Mouse (Mus musculus) embryonic facial prominence, embryonic 14.5 days (tissue): ENCODE measurements at regions not wholly inside any gene's neighbourhood (a gene's known extent, or its start where the extent isn't known, plus 50 kb on each side); places are given as distances from the start of the nearest gene placed in this dataset.

ENCODE experiments used
- ATAC-seq: fragments of 200-750 bp; cut with Nextera tagmentation; 2 replicates; pipeline ENCODE4 v1.8.0; 2017; ENCODE audit warnings: low read depth, moderate number of reproducible peaks, moderate TSS enrichment
- DNase-seq: peaks from one replicate; pipeline ENCODE4 v3.0.0-alpha.2; 2015; ENCODE audit warnings: low spot score
- H3K27ac ChIP-seq: fragments of 300-500 bp; sonication (generic); replicated peaks from 2 replicates; pipeline ENCODE4 v1.5.1; 2014; ENCODE audit warnings: low read depth, mild to moderate bottlenecking, low read length, moderate library complexity
- H3K27me3 ChIP-seq: fragments of 300-500 bp; sonication (generic); replicated peaks from 2 replicates; pipeline ENCODE4 v1.6.1; 2014; ENCODE audit warnings: low read length; ENCODE audit not compliant: control insufficient read depth, insufficient read depth
- H3K36me3 ChIP-seq: fragments of 300-500 bp; sonication (generic); 2 replicates; pipeline ENCODE4 v1.6.1; 2014; ENCODE audit warnings: low read length, mixed read lengths; ENCODE audit not compliant: control insufficient read depth, insufficient read depth
- H3K4me1 ChIP-seq: fragments of 300-500 bp; sonication (generic); 2 replicates; pipeline ENCODE4 v1.6.1; 2014; ENCODE audit warnings: antibody characterized with exemption, low read length; ENCODE audit not compliant: control insufficient read depth, insufficient read depth
- H3K4me2 ChIP-seq: fragments of 300-500 bp; sonication (generic); 2 replicates; pipeline ENCODE4 v1.6.1; 2014; ENCODE audit warnings: low read depth, mild to moderate bottlenecking, low read length, moderate library complexity, mixed read lengths
- H3K4me3 ChIP-seq: fragments of 300-500 bp; sonication (generic); 2 replicates; pipeline ENCODE4 v1.5.1; 2014; ENCODE audit warnings: low read depth, mild to moderate bottlenecking, low read length
- H3K9ac ChIP-seq: fragments of 300-500 bp; sonication (generic); 2 replicates; pipeline ENCODE4 v1.6.1; 2014; ENCODE audit warnings: low read depth, mild to moderate bottlenecking, low read length, moderate library complexity, mixed read lengths
- H3K9me3 ChIP-seq: fragments of 300-500 bp; sonication (generic); 2 replicates; pipeline ENCODE4 v1.6.1; 2016; ENCODE audit warnings: low read length; ENCODE audit not compliant: control insufficient read depth
- WGBS: fragments of 180-500 bp; shearing (Covaris S2); extraction: QIAGEN DNeasy Blood & Tissue Kit; methylation state at CpG from one replicate; pipeline ENCODE4 v1.1.7; 2014; 5-methylcytosine and 5-hydroxymethylcytosine counted together

DNA sequence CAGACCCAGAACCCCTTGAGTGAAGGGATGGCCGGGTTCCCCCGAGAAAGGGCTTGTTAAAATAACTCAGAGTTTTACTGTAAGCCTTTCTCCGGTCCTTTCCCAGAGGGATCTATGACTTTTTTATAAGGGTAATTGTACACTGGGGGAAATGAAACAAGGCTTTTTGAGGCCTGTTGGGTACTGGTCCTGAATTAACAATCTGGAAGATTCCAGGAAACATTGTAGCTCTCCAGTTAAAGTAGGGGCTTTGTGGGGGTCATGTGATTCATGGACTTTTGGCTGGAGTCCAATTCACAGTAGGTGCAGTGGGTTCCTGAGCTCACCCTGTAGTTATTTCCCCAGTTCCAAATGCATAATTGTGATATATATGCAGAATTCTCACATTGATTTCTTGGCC, 77.1 kb upstream of the Fndc3a start:
- DNase-seq (no peak), ATAC-seq (no peak)
- Histone ChIP-seq H3K4me1 (no peaks in the 10 kb centered on the region), H3K9ac (no peak overlapping the region), H3K9me3 (no peaks in the 10 kb centered on the region), H3K27me3 (no peaks in the 10 kb centered on the region), H3K27ac (no peak overlapping the region), H3K4me2 (no peak overlapping the region), H3K4me3 (no peak overlapping the region), H3K36me3 (no peaks in the 10 kb centered on the region)
- 84% methylated on average over 3 of the region's 3 CpGs for WGBS

DNA sequence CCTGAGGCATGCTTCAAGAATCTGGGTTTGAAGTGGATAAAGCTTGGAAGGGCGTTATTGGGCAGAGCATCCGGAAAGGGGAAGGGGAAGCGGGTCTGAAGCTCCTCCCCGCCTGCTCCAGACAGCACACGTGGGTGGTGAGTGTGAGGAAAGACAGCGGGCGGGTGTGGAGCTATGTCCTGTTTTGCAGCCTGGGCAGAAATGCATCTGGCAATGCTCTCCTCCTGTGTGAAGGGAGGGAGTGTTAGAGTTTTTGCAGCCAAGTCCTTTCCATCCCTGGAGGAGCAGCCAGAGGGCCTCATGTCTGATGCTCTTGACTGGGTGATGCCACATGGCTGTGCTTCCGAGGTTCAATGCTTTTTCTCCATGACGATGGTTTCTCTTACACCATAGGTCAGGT, 73.4 kb upstream of the Fndc3a start:
- Histone ChIP-seq H3K4me1 (no peaks in the 10 kb centered on the region), H3K4me3 (no peak overlapping the region), H3K36me3 (no peaks in the 10 kb centered on the region), H3K9me3 (no peaks in the 10 kb centered on the region), H3K9ac (no peak overlapping the region), H3K4me2 (no peak overlapping the region), H3K27ac (no peak overlapping the region), H3K27me3 (no peaks in the 10 kb centered on the region)
- 50% methylated on average over 9 of the region's 9 CpGs for WGBS
- DNase-seq (no peak), ATAC-seq (no peak)

DNA sequence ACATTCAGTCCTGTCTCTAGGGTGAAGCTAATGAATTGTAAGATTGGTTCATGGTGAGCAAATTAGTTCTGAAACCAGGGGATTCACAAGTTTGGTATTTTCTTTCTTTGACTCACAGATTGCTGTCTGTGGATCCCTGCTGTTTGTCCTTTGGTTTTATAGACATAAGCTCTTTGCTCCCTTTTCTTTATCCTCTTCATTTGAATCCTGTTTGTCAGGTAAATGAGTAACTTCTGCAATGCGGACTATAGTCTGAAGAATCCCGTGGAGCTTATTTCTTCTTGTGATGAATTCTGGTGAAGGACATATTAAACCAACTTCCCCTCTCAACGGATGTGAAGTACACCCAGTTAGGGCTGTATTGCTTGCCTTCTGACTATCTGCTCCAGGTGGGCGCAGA, 69.6 kb upstream of the Fndc3a start:
- Histone ChIP-seq H3K4me3 (no peak overlapping the region), H3K4me2 (no peak overlapping the region), H3K9ac (no peak overlapping the region), H3K9me3 (no peaks in the 10 kb centered on the region), H3K4me1 (no peaks in the 10 kb centered on the region), H3K36me3 (no peaks in the 10 kb centered on the region), H3K27me3 (no peaks in the 10 kb centered on the region), H3K27ac (no peak overlapping the region)
- DNase-seq (no peak), ATAC-seq (no peak)
- WGBS = 76% methylated on average over 4 of the region's 4 CpGs

DNA sequence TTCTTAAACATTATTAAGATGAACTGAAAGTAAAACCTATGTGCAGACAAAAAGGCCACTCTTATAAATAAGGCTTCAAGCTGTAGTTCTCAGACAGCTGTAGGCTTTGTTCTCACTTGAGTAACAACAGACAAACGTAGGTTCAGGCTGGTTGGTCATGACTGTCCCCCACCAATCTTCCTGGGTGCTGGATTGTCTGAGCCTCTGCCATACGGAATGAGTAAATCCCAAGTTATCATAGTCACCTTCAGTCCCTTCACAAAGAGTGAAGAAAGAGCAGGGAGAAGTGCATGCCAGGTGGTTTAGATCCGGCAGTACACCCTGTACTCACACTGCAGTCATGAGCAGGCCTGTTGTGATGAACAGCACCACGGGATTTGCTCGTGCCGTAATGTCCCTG, 69.0 kb upstream of the Fndc3a start:
- 80% methylated on average over 6 of the region's 6 CpGs for whole genome bisulfite sequencing
- H3K9ac ChIP-seq = no peak overlapping the region
- no peaks in the 10 kb centered on the region for H3K4me1 ChIP-seq
- H3K4me2 ChIP-seq = no peak overlapping the region
- H3K36me3 ChIP-seq = no peaks in the 10 kb centered on the region
- ATAC-seq = no peak
- no peak overlapping the region for H3K27ac ChIP-seq
- H3K9me3 ChIP-seq = no peaks in the 10 kb centered on the region
- no peaks in the 10 kb centered on the region for H3K27me3 ChIP-seq
- H3K4me3 ChIP-seq = no peak overlapping the region
- DNase-seq = no peak

DNA sequence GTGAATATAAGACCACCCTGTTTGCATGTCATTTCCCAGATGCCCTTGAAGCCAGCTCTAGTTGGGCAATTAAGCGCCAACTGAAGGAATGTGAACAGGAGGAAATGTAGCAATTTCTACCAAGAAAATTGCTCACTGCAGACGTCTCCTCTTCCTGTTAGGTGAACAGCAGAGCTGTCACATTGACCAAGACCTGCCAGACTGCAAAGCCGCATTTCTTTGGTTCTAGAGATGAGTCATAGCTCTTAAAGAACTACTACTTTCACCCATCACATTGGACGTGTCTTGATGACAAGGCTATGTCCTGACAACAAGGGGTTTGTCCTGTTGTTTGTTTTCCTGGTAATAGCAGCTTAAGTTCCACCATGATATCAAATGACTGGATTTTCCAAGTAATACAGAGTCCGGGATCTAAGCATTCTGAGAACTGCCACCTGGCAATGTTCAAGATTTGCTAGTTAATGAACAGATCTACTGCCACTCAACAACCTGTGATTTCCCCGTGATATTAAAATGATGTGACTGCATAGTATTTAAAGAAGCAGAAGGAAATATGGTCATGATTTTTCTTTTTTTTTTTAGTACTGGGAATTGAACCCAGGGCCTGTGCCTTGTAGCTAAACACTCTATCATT, 68.2 kb upstream of the Fndc3a start:
- no peak overlapping the region for H3K9ac ChIP-seq
- no peaks in the 10 kb centered on the region for H3K4me1 ChIP-seq
- no peak overlapping the region for H3K4me2 ChIP-seq
- WGBS = 55% methylated on average over 6 of the region's 6 CpGs
- H3K27ac ChIP-seq = no peak overlapping the region
- H3K9me3 ChIP-seq = no peaks in the 10 kb centered on the region
- no peak overlapping the region for H3K4me3 ChIP-seq
- ATAC-seq (no peak), DNase-seq (no peak)
- H3K36me3 ChIP-seq = no peaks in the 10 kb centered on the region
- H3K27me3 ChIP-seq = no peaks in the 10 kb centered on the region

DNA sequence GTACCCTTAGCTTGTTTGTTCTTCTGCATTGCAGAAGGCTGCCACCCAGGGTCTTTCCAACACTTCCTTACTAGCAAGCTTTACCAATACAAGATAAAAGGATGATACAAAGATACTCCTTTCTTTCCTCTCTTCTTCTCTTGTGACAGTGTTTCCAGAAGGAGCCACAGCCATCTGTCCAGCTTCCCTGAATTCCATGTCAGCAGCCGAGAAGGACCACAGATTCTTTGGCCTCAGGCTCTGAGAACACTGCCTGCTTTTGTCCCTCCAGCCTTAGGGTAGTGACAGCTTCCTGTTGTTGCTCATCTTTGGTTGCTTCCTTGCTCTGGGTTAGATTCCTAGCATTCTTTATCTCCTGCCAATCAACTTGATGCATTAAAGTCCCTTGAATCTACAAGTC, 60.4 kb upstream of the Fndc3a start:
- Histone ChIP-seq H3K9me3 (0 out of 2 replicates have a peak, but pooled peaks cover 8% of the 10 kb centered on the region), H3K4me3 (no peak overlapping the region), H3K27me3 (no peaks in the 10 kb centered on the region), H3K36me3 (no peaks in the 10 kb centered on the region), H3K4me2 (no peak overlapping the region), H3K9ac (no peak overlapping the region), H3K4me1 (no peaks in the 10 kb centered on the region), H3K27ac (no peak overlapping the region)
- no peak; the same call in 1 of the 2 replicates for ATAC-seq
- WGBS = 11% methylated on average over 1 of the region's 1 CpGs
- DNase-seq = no peak

DNA sequence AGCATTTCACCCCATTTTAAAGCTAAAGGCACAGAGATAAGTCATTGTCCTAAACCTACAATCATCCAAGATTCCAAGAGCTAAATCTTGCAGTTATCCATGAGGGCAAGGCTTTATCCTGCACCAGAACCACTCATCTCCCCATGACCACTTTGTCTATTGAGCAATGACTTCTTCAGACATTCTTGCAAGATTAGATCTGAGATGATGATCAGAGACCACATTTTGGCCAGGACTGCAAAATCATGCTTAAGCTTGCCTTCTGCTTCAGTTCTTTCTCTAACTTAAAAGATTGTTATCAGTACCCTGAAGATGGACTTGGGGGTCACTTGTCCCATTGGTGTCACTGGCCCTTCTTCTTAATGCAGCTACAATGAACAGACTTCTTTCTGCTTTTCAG, 50.3 kb upstream of the Fndc3a start:
- no peak overlapping the region for H3K9ac ChIP-seq
- H3K36me3 ChIP-seq = no peaks in the 10 kb centered on the region
- no peak for ATAC-seq
- no peaks in the 10 kb centered on the region for H3K4me1 ChIP-seq
- H3K27ac ChIP-seq = no peak overlapping the region
- H3K27me3 ChIP-seq = no peaks in the 10 kb centered on the region
- no peak overlapping the region for H3K4me2 ChIP-seq
- DNase-seq = no peak
- no peak overlapping the region for H3K4me3 ChIP-seq
- no peaks in the 10 kb centered on the region for H3K9me3 ChIP-seq
